Mouse (Mus musculus): ENCODE measurements around the gene Ccdc30. TPM values are rescaled to one million over a fixed set of nuclear protein-coding genes. Genes with fewer than 3 reads are reported as not detected.

Ccdc30 gene
- polyA plus RNA-seq (2017; shearing (Covaris generic)), result 1 to 10 TPM; 4.9 to 8.4 TPM

GRCm38 (mm10) chr4:119415072-119415753 lies at the start of gene Ccdc30:
Ccdc30 (minus strand) TSS chr4:119415521.
- ATAC-seq, result peak; percentile 100

- ATAC-seq, result peak; percentile 100
These were observed 48.6 kb upstream of the Ccdc30 start for GRCm38 (mm10) chr4:119463756-119464419.

GRCm38 (mm10) chr4:119462858-119463755 lies 47.8 kb upstream of the Ccdc30 start:
- ATAC-seq, result no peak

DNA sequence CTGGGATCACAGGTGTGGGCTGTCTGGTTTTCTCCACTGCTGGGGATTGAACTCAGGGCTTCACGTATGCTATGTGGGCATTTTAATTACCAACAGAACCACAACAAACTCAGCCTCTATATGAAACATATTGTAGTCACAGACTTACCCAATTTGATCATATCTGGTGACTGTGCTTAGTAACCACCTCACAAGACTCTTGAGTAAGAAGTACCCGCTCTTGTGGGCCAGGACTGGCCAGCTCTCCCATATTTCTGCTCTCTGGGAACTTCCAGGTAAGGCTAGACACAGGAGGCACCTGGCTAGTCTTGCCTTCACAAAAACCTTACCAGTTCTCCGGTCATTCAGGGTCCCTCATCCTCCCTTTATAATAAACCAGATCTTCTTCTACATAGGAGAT lies 47.1 kb upstream of the Ccdc30 start:
- ATAC-seq, result no peak

- ATAC-seq, result no peak
These were observed 45.4 kb upstream of the Ccdc30 start for GRCm38 (mm10) chr4:119460728-119461141.

DNA sequence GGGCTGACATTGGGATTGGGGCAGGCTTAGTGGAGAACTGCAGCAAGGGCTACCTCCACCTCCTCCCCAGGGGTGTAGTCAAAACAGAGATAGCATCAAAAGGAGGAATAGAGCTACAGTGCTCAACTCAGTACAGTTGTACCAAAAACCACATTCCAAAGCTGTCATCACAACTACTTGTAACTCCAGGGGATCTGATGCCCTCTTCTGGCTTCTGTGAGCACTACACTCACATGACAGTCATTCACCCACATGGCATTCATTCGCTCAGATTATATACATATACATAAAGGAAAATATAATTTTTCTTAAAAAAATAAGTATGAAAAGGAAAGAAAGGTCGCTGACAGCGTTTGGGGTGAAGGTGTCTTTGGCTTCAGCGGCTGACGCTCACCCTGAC lies 45.0 kb upstream of the Ccdc30 start:
- no peak for ATAC-seq

- ATAC-seq, result no peak
These were observed 38.2 kb upstream of the Ccdc30 start for GRCm38 (mm10) chr4:119453533-119453932.

GRCm38 (mm10) chr4:119453128-119453527 lies 37.8 kb upstream of the Ccdc30 start:
- no peak for ATAC-seq

- ATAC-seq, result no peak
These were observed 35.1 kb upstream of the Ccdc30 start for GRCm38 (mm10) chr4:119450436-119450835.

GRCm38 (mm10) chr4:119447786-119448185 lies 32.5 kb upstream of the Ccdc30 start:
- no peak for ATAC-seq

DNA sequence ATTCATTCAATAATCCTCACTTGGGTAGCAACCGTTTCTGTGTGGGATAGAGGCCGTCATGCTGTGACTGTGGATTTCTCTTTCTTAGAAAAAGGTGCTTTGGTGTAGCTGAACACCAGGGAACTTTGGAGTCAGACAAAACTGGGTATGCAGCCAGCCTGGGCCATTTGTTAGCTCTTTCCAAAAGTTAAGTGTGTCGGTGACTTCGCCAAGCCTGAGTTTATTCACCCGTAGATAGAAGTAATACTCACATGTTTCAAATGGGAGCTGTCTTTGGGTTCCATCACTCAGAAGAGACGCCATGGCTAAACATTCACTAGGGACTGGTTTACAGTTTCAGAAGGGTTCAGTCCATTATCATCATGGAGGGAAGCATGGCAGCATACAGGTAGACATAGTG lies 31.9 kb upstream of the Ccdc30 start:
- no peak for ATAC-seq

- ATAC-seq, result no peak
These were observed 27.2 kb upstream of the Ccdc30 start for GRCm38 (mm10) chr4:119442539-119442938.

GRCm38 (mm10) chr4:119441836-119442235 lies 26.5 kb upstream of the Ccdc30 start:
- no peak for ATAC-seq

DNA sequence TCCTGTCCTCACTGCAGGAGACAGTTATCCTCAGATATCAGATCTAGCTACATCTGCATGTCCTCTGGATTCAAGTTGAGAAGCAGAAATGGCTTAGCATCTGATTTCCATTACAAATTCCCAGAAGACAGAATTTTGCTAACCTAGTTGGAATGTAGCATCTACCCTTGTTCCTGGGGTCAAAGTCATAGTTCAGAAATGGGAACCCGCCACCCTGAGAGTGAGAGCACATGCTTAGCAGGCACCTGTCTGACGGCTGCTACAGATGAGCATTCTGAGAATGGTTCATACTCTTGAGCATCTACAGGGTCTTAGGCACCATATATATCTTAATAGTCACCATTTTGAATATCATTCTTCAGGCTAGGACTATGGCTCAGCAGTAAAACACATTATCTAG lies 22.6 kb upstream of the Ccdc30 start:
- no peak for ATAC-seq

- ATAC-seq, result peak; percentile 57
These were observed 15.4 kb upstream of the Ccdc30 start for GRCm38 (mm10) chr4:119430678-119431077.

DNA sequence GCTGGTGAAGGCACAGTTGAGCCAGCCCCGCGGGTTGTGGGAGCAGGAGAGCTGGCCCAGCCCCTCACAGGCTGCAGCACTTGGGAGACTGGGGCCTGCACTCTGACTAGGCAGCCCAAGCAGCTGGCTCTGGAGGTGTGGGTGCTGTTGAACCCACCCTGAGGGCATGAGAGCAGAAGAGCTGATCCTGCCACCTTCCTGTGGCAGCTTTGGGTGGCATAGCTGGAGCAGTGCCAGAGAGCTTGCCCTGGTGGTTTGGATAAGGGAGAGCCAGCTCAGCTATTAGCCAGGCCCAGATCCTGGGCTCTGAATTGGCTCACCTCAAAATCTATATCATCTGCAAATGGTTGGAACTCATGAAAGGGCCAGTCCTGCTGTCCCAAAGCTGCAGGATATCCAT lies 12.4 kb upstream of the Ccdc30 start:
- ATAC-seq, result no peak

- ATAC-seq, result no peak
These were observed 10.3 kb upstream of the Ccdc30 start for GRCm38 (mm10) chr4:119425601-119426000.

- no peak for ATAC-seq
These were observed 9.8 kb upstream of the Ccdc30 start for GRCm38 (mm10) chr4:119425077-119425476.

DNA sequence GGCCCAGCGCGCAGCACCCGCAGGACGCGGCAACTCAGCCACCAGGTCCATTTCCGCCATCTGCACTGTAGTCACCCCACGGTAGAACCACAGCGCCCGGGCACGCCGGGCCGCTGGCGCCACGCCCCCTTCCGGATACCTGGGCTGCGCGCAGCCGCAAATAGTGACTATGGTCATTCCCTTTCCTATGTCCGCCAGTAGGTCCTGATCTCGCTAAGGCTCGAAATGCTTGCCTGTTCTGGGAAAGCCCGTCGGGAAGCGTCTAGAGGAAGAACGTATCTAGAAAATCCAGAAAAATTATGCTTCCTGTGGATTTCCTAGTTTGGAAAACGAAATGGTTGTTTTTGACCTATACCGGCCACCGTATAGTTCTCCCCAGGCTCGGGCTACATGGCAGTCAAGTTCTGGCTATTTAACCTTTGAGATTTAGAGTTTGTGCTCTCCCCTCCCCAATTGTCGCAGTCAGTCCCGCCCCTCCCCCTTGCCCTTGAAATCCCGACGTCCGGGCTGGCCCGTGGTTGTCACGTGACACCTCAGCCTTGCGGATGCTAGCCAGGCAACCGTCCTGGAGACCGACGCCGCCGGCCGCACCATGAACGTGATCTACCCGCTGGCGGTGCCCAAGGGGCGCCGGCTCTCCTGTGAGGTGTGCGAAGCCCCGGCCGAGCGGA lies 7.1 kb upstream of the Ccdc30 start, which contains the start of the genes Ppcs and Zmynd12:
Gene Ppcs, minus strand, starts transcription at position 127 of the 671 bp plus-strand sequence.
Gene Zmynd12, plus strand, starts transcription at position 521 of the 671 bp plus-strand sequence.
- ATAC-seq, result peak; percentile 92

- ATAC-seq, result peak; percentile 44
These were observed 6.6 kb upstream of the Ccdc30 start for GRCm38 (mm10) chr4:119421921-119422293.

- ATAC-seq, result no peak
These were observed 5.9 kb upstream of the Ccdc30 start for GRCm38 (mm10) chr4:119421191-119421590.

GRCm38 (mm10) chr4:119417894-119418293 lies 2.6 kb upstream of the Ccdc30 start:
- no peak for ATAC-seq

DNA sequence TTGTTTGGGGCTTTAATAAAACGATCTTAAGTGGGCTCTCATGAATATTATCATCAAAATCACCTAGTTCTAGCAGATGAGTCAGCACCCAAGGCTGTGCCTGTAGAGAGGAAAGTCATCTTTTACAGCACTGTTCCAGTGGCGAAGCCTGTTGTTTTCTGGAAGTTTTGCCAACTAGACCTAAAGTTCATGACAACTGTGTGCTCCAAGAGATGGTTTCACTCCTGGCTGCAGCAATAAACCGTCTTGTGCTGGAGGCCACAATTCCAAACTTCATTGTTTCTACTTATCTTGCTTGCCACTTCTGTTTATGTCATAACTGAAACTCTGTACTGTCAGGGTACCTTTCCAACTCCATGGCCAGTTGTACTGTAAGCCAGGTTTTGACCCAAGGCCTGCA lies 1.9 kb upstream of the Ccdc30 start:
- ATAC-seq, result no peak
